Mouse (Mus musculus) stomach, postnatal 0 days (tissue): ENCODE data around the gene Zgpat.

Experiments used
- CTCF ChIP-seq: IDR thresholded peaks from 2 replicates; pipeline ENCODE4 v1.5.1; 2016; ENCODE audit warnings: antibody characterized with exemption, low read depth, mild to moderate bottlenecking, moderate library complexity
- EP300 ChIP-seq: optimal IDR thresholded peaks from 2 replicates; pipeline ENCODE3; 2016; ENCODE audit warnings: antibody characterized with exemption

GRCm38 (mm10) chr2:181415945-181416344, 51.2 kb downstream of the Zgpat start:
- TF ChIP-seq CTCF (no peak), EP300 (no peak)
